Mouse (Mus musculus): ENCODE results near the gene Tap2. TPM values are rescaled to one million over a fixed set of nuclear protein-coding genes. Genes with fewer than 3 reads are reported as not detected.

Gene Tap2
- total and polyA plus RNA-seq, 3 experiments, result 54.8 to 121 (median 110) TPM

- TF ChIP-seq BHLHE40 (IDR thresholded peaks at IDR 0.05; ENCODE audit: low read depth, low read length), result peak; percentile 57
Observed at GRCm38 (mm10) chr17:34179913-34180859, 23.1 kb upstream of the Tap2 start (continued).

DNA sequence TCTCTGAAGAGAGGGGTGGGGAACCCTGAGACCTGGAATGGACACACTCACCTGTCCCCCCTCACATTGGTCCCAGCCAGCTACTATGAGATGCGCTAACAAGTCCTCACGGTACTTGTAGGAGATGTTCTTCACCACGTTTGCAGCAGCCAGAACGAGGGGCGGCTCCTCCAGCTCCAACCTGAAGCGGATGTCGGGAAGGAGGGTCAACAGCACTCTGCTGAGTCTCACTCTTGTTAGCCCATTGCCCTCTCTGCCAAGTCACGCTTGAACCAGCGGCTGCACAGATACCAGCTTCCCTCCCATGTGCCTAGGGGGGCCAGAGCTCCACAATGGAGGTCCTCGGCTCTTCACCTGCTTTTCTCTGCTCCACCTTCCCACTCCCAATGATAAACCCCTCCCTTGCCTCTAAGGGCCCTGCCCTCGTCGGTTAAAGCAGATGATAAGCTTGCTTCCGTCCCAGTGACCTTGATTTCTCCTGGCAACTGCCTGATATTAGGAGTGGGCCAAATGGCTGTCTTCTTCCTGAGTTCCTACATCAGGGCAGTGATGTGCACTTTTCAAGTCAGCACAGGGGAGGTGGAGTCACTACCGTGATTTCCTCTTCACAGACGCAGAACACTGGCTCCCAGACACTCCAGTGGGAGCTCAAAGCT is 19.6 kb upstream of the Tap2 start:
- Histone ChIP-seq H3K4me2 (ENCODE audit: insufficient read depth, low read depth, poor library complexity, severe bottlenecking) (no peak overlapping the region), H3K4me3 (replicated peaks in 1 of 3; ENCODE audit: low read depth in 2 of 3, low read length in 2 of 3, poor library complexity in 1 of 3) (no peak overlapping the region), H3K4me1 (ENCODE audit: control insufficient read depth in 1 of 2, insufficient read depth in 2 of 2) (peaks cover 17 to 61% of the 10 kb centered on the region in 2 experiments; a peak in 3 of 4 replicates), H3K27ac (ENCODE audit: insufficient read depth, low read depth) (0 out of 2 replicates have a peak overlapping the region, but pooled peaks have one; percentile 1), H3K79me2 (replicated peaks; ENCODE audit: control insufficient read depth, extremely low read depth, insufficient read depth, poor library complexity, severe bottlenecking) (peaks cover 52% of the 10 kb centered on the region), H3K36me3 (replicated peaks in 1 of 2; ENCODE audit: control insufficient read depth in 1 of 2, insufficient read depth in 1 of 2, low read length in 1 of 2) (peaks cover 27 to 44% of the 10 kb centered on the region in 2 experiments), H3K9ac (ENCODE audit: insufficient read depth, low read depth) (no peak overlapping the region), H3K27me3 (replicated peaks) (no peaks in the 10 kb centered on the region), H3K9me3 (replicated peaks; ENCODE audit: low read length) (no peaks in the 10 kb centered on the region)
- no peak for TF ChIP-seq ELF1 (IDR thresholded peaks at IDR 0.05; ENCODE audit: low read depth, low read length)
- TF ChIP-seq UBTF (IDR thresholded peaks at IDR 0.05; ENCODE audit: low read depth, low read length), result no peak
- TF ChIP-seq NELFE (IDR thresholded peaks at IDR 0.05; ENCODE audit: low read depth, low read length), result no peak
- no peak for TF ChIP-seq JUN (IDR thresholded peaks at IDR 0.05; ENCODE audit: insufficient read depth, low read depth, low read length)
- no peak for TF ChIP-seq RAD21 (IDR thresholded peaks at IDR 0.05; ENCODE audit: low read depth, low read length)
- no peak for TF ChIP-seq E2F4 (IDR thresholded peaks at IDR 0.05; ENCODE audit: insufficient replicate concordance, low read depth, low read length)
- TF ChIP-seq IRF4 (IDR thresholded peaks at IDR 0.05; ENCODE audit: low read depth, low read length), result no peak
- no peak for TF ChIP-seq SIN3A (IDR thresholded peaks at IDR 0.05; ENCODE audit: low read length)
- no peak for TF ChIP-seq TBP (conservative IDR thresholded peaks at IDR 0.05; ENCODE audit: low read depth, low read length)
- no peak for TF ChIP-seq NRF1 (IDR thresholded peaks at IDR 0.05; ENCODE audit: low read depth, low read length)
- TF ChIP-seq EP300 (IDR thresholded peaks at IDR 0.05; ENCODE audit: low read length), result no peak
- TF ChIP-seq ZMIZ1 (IDR thresholded peaks at IDR 0.05; ENCODE audit: low read depth, low read length), result no peak
- no peak for TF ChIP-seq USF2 (conservative IDR thresholded peaks at IDR 0.05; ENCODE audit: low read depth, low read length)
- no peak for TF ChIP-seq POLR2AphosphoS2 (IDR thresholded peaks at IDR 0.05; ENCODE audit: low read depth, low read length)
- no peak for DNase-seq (ENCODE audit: extremely low read depth)
- in situ Hi-C loops (cut with MboI; ENCODE audit: low pct_ligation_motif_present, low pct_unique_long_range_greater_than_20kb, low sequenced_read_pairs), result no loop called here
- dilution Hi-C loops (cut with MboI; ENCODE audit: extremely low pct_ligation_motif_present, extremely low pct_unique_long_range_greater_than_20kb, low sequenced_read_pairs), result no loop called here

DNA sequence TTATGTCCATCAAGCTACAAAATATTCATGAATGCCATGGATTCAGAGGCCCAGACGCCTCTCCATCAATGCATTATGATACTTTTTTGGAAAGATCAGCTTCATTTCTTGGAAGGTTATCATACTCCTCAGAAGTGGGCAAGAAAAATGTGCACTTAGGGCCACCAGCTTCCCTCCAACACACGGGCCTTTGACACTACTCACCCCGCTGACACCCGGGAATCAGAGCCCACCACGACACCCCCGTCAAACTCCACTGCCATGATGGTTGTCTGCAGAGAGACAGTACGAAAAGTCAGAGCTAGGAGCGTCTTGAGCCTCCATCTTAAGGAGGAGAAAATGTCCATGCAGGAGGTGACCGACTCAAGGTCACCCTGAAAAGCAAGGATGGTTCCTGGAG is 17.8 kb upstream of the Tap2 start:
- dilution Hi-C loops (cut with MboI; ENCODE audit: extremely low pct_ligation_motif_present, extremely low pct_unique_long_range_greater_than_20kb, low sequenced_read_pairs), result no loop called here
- H3K79me2 ChIP-seq (replicated peaks; ENCODE audit: control insufficient read depth, extremely low read depth, insufficient read depth, poor library complexity, severe bottlenecking), result peaks cover 71% of the 10 kb centered on the region
- peaks cover 20 to 56% of the 10 kb centered on the region in 2 experiments for H3K4me1 ChIP-seq (ENCODE audit: control insufficient read depth in 1 of 2, insufficient read depth in 2 of 2)
- peak; percentile 64; the same call in 1 of the 2 replicates for TF ChIP-seq CHD1 (IDR thresholded peaks at IDR 0.05; ENCODE audit: low read depth, low read length)
- TF ChIP-seq MYC (IDR thresholded peaks at IDR 0.05; ENCODE audit: low read depth, low read length), result 0 out of 2 replicates have a peak, but pooled peaks have one; percentile 8
- TF ChIP-seq USF1 (IDR thresholded peaks at IDR 0.05; ENCODE audit: low read depth, low read length), result no peak
- TF ChIP-seq MAZ (IDR thresholded peaks at IDR 0.05; ENCODE audit: low read depth, low read length), result no peak
- peak overlapping the region; percentile 98; the same call in 1 of the 2 replicates for H3K27ac ChIP-seq (ENCODE audit: insufficient read depth, low read depth)
- H3K9ac ChIP-seq (ENCODE audit: insufficient read depth, low read depth), result peak overlapping the region; percentile 100
- DNase-seq (ENCODE audit: extremely low read depth), result no peak
- in situ Hi-C loops (cut with MboI; ENCODE audit: low pct_ligation_motif_present, low pct_unique_long_range_greater_than_20kb, low sequenced_read_pairs), result no loop called here
- no peaks in the 10 kb centered on the region for H3K27me3 ChIP-seq (replicated peaks)
- peak overlapping the region; percentile 98 to 100 (median 99) for H3K4me3 ChIP-seq (replicated peaks in 1 of 3; ENCODE audit: low read depth in 2 of 3, low read length in 2 of 3, poor library complexity in 1 of 3)
- peaks cover 35 to 58% of the 10 kb centered on the region in 2 experiments for H3K36me3 ChIP-seq (replicated peaks in 1 of 2; ENCODE audit: control insufficient read depth in 1 of 2, insufficient read depth in 1 of 2, low read length in 1 of 2)
- H3K4me2 ChIP-seq (ENCODE audit: insufficient read depth, low read depth, poor library complexity, severe bottlenecking), result peak overlapping the region; percentile 63
- H3K9me3 ChIP-seq (replicated peaks; ENCODE audit: low read length), result no peaks in the 10 kb centered on the region

Measured in CH12.LX (cell line).